Mouse (Mus musculus) liver, adult 2 months (tissue): ENCODE data around the gene Pcdh15.

Source experiments
- CTCF ChIP-seq: fragments of 200-500 bp; IDR thresholded peaks from 2 replicates; pipeline ENCODE4 v1.5.1; 2011; ENCODE audit warnings: low read depth, low read length, control low read depth
- POLR2A ChIP-seq: fragments of 200-500 bp; IDR thresholded peaks from 2 replicates; pipeline ENCODE4 v1.6.1; 2011; ENCODE audit warnings: low read length, control low read depth; ENCODE audit not compliant: insufficient read depth; ENCODE audit errors: extremely low read depth

- TF ChIP-seq CTCF (no peak), POLR2A (no peak)
Measured at GRCm38 (mm10) chr10:73098966-73099845, at the start of gene Pcdh15.
